Mouse (Mus musculus) gastrocnemius, postnatal 10 days (tissue): Measurements from ENCODE around the gene Ces1c. TPM values are rescaled to one million over a fixed set of nuclear protein-coding genes. Genes with fewer than 3 reads are reported as not detected.

ENCODE experiments used
- total RNA-seq, 2 experiments: library from RNA; stranded (reverse); gene quantifications; 2 replicates each; pipeline ENCODE4 v1.2.3; 2021

The Ces1c gene
- total RNA-seq, 2 experiments from 2014 or later, result 0.47 TPM; not detected in 1

Other genes with a start within 250 kb of the Ces1c start
- under 1 TPM in 1 of 2 experiments, not detected in 1; 0.45 TPM for gene Capns2, start 229.9 kb downstream of the Ces1c start, total RNA-seq
- gene Slc6a2, start 171.2 kb downstream of the Ces1c start, total RNA-seq, result under 1 TPM; 0.47 to 0.70 TPM
- not detected for gene Ces1a, start 83.1 kb downstream of the Ces1c start, total RNA-seq
- not detected for gene Ces1b, start 51.3 kb downstream of the Ces1c start, total RNA-seq
- gene Ces1d, start 66.6 kb upstream of the Ces1c start, total RNA-seq, result 1 to 10 TPM; 3.5 to 4.2 TPM
- under 1 TPM in 1 of 2 experiments, not detected in 1; 0.25 TPM for gene Ces1e, start 98.3 kb upstream of the Ces1c start, total RNA-seq
- not detected for gene Ces1f, start 148.5 kb upstream of the Ces1c start, total RNA-seq
- gene Ces1g, start 206.0 kb upstream of the Ces1c start, total RNA-seq, result not detected
- gene Ces1h, start 248.4 kb upstream of the Ces1c start, total RNA-seq, result not detected